Mouse (Mus musculus) layer of hippocampus, adult 2 months (tissue): Measurements from ENCODE around the gene Tm9sf2. TPM values are rescaled to one million over a fixed set of nuclear protein-coding genes. Genes with fewer than 3 reads are reported as not detected.
"Not testable (repeated sequence)": the region's sequence is repeated elsewhere in the genome, so short reads cannot be mapped to it uniquely, and the experiment has no call there.

Experiments used
- DNase-seq, 2 experiments: peaks; one replicate each; pipeline ENCODE4 v3.0.0; 2022; ENCODE audit warnings: low spot score in 2 of 2
- H3K27ac ChIP-seq: fragments of 200-600 bp; 2 replicates; pipeline ENCODE4 v1.8.1; 2022
- H3K4me3 ChIP-seq: fragments of 200-600 bp; 2 replicates; pipeline ENCODE4 v1.8.1; 2022; ENCODE audit warnings: mild to moderate bottlenecking
- CTCF ChIP-seq: fragments of 200-600 bp; conservative IDR thresholded peaks from 2 replicates; pipeline ENCODE4 v1.8.1; 2022; ENCODE audit warnings: antibody characterized with exemption, mild to moderate bottlenecking, moderate library complexity
- long read RNA-seq, 2 experiments: library from polyadenylated mRNA; stranded (forward); transcript quantifications; one replicate each; pipeline ENCODE4 v2.0.0; 2021; ENCODE audit warnings: borderline mapping rate in 2 of 2
- total RNA-seq, 2 experiments: library from RNA; stranded (reverse); gene quantifications; 2 replicates each; pipeline ENCODE4 v1.2.3; 2021

Gene Tm9sf2
- total RNA-seq: 100 to 1,000 TPM; 107 TPM
- long read RNA-seq, experiment 1, transcript Tm9sf2-201 (17 exons, 3,107 nt): major isoform, 119 of 141 reads
- long read RNA-seq, experiment 1, partial matches to known transcripts: 13 of 141 reads
- long read RNA-seq, experiment 1, other reads (novel, unspliced or antisense): 9 of 141 reads
- long read RNA-seq, experiment 2, transcript Tm9sf2-201 (17 exons, 3,107 nt): major isoform, 179 of 201 reads
- long read RNA-seq, experiment 2, partial matches to known transcripts: 12 of 201 reads
- long read RNA-seq, experiment 2, other reads (novel, unspliced or antisense): 10 of 201 reads

DNA sequence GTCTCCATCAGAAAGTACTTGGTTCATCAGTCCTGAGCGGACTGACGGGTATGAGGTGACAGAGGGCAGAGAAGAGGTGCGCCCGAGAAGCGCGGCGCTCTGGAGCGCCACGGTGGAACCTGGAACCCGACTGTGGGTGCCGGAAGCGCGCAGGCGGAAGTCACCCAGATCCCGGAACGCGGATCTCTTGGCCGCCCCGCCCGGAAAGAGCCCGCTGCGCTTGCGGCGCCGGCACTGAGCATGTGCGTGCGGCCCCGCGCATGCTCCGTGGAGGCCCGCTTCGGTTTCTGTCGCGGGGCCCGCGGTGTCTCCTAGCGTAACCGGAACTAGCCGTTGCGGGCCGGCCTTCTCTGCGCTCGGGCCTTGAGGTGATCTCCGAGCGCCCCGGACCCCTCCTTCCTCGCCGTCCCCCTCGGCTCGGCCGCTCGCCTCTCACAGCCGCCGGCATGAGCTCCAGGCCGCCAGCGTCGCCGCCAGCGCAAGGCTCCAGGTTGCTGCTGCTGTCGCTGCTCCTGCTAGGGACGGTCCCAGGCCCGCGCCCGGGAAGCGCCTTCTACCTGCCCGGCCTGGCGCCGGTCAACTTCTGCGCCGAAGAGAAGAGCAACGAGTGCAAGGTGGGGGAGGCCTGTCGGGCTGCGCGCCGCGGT lies at the start of gene Tm9sf2:
Gene Tm9sf2, plus strand, starts transcription at position 217 of the 647 bp plus-strand sequence.
- peak within 1 kb of the TSS; percentile 95 for H3K27ac ChIP-seq
- peak; percentile 25; the same call in 1 of the 2 replicates for TF ChIP-seq CTCF
- peak within 1 kb of the TSS; percentile 98 for H3K4me3 ChIP-seq
- peak; percentile 95 for DNase-seq

DNA sequence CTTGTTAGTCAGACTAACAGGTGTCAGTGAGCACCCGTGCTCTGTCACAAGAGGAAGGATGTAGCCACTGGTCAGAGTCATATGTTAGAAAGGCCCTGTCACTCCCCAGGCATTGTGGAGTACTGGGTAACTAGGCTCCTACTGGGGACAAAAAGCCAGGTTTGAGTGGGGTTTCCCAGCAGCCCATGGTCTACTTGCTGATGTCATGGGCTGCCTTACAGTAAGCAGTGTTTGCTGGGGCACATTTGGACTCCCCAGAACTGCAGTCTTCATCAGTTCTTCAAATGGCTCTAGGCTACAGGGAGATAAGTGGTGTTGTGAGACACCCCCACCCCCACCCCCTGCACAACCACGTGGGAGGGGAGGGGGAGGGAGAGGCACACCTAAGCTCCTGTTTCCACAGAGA lies 48.9 kb upstream of the Tm9sf2 start:
- Histone ChIP-seq H3K27ac (no peak overlapping the region), H3K4me3 (no peak overlapping the region)
- TF ChIP-seq CTCF: no peak
- DNase-seq: no peak

DNA sequence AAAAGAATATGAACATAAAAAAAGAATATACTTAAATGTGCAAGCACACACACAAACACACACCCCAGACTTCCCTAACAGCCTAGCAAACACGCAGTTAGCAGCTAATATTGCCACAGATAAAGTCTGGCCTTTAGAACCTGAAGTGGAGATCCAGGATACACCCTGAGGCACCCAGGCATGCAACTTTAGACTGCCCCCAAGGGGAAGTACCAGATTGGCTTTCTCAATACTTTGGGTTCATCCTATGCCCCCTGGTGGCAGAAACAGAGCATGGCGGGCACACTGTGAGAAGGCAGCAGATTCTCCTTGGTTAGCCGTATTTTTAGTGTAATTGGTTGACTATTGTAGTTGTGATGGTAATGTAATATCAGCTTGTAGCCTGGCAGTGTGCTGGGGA lies 46.2 kb upstream of the Tm9sf2 start:
- DNase-seq: peak; percentile 79 to 88
- Histone ChIP-seq H3K4me3 (no peak overlapping the region), H3K27ac (no peak overlapping the region)
- TF ChIP-seq CTCF: peak; percentile 98

DNA sequence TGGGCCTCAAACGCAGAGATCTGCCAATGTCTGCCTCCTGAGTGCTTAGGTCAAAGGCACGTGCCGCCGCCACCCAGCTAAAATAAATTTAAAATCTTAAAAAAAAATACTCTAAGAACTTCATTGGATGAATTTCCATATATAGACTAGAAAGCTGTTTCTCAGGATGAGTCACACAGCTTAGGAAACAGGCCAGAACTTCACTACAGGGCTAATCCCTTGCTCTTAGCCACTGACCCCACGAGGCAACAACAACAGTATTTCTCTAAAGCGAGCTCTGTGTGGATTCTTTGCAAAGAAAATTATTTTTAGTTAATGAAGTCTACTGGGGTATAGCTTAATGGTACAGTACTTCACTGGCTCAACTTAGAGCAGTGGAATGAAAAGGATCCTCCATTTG lies 45.5 kb upstream of the Tm9sf2 start:
- H3K4me3 ChIP-seq: no peak overlapping the region
- H3K27ac ChIP-seq: no peak overlapping the region
- no peak for TF ChIP-seq CTCF
- DNase-seq: no peak

DNA sequence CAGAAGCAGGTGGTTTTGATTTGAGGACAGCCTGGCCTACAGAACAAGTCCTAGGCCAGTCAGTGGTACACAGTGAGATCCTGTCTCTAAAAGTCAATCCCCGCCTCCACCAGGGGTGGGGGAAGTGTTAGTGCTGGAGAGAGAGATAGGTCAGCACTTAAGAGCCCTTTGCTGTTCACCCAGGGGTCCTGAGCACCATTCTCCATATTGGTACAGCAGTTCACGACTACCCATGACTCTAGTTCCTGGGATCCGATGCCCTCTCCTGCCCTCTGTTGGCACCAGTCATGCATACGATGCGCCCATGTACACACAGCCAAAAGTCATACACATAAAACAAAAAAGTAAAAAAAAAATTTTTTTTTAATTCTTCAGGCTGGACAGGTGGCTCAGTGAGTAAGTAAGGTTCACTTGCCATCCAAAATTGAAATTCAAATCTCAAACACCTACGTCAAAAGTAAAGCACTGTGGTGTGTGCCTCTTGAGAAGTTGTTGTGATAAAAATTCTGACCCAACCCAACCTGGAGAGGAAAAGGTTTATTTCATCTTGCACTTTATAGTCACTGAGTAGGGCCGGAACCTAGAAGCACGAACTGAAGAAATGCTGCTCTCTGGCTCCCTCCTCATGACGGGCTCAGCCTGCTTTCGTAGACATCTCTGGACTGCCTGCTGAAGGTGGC lies 44.3 kb upstream of the Tm9sf2 start:
- Histone ChIP-seq H3K4me3 (no peak overlapping the region), H3K27ac (no peak overlapping the region)
- no peak for DNase-seq
- no peak for TF ChIP-seq CTCF

DNA sequence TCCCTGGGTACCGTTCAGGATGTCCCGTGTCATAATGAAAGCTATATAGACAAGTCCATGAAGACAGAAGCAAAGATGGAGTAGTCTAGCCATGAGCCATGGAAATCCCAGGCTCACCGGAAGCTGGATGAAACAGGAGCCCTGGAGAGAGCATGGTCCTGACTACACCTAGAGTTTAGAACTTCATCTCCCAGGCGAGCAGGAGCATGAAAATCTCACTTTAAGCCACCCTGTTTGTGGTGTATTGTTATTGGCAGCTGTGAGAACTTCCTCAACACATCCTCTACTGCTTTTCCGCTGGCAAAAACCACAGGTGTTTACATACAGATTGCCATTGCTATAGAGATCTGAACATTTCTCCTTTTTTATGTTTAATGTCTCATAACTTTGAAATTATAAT lies 43.2 kb upstream of the Tm9sf2 start:
- TF ChIP-seq CTCF: no peak
- no peak overlapping the region for H3K27ac ChIP-seq
- no peak overlapping the region for H3K4me3 ChIP-seq
- no peak for DNase-seq

DNA sequence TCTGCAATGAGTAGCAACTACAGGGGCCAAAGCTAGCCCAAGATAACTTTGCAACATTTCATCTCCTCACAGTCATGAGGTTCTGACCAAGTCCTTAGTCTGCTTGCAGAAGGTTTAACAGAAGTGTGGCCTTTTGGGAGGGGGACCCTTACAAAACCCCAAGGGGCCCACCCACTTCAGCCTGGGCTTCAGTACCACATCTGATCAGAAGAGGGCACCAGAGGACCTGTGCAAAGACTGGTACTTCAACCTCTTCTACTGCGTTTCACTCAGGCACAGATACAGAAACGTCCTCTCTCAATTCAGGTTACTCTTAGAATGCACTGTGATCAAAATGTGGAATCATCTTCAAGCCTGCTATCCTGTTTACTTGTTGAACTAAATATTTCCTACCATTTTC lies 42.3 kb upstream of the Tm9sf2 start:
- Histone ChIP-seq H3K27ac (no peak overlapping the region), H3K4me3 (no peak overlapping the region)
- peak; percentile 46 to 81 for DNase-seq
- peak; percentile 99 for TF ChIP-seq CTCF

DNA sequence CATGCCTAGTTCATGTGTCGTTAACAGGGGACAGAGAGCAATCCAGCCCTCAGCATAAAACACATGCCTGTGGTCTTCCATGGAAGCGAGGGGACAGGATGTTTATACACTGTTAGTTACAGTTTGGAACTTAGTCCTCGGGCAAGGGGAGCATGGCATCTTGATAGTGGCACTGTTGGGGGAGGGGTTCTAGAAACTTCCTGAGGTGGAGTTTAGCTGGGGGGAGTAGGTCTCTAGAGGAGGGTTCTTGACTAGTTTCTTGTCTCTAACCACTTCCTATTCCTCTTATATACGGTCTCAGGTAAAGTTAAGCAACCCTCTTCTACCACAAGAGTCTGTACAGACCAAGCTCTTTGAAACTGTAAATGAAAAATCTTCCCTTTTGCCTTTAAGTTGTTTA lies 40.6 kb upstream of the Tm9sf2 start:
- no peak for DNase-seq
- no peak overlapping the region for H3K4me3 ChIP-seq
- TF ChIP-seq CTCF: no peak

DNA sequence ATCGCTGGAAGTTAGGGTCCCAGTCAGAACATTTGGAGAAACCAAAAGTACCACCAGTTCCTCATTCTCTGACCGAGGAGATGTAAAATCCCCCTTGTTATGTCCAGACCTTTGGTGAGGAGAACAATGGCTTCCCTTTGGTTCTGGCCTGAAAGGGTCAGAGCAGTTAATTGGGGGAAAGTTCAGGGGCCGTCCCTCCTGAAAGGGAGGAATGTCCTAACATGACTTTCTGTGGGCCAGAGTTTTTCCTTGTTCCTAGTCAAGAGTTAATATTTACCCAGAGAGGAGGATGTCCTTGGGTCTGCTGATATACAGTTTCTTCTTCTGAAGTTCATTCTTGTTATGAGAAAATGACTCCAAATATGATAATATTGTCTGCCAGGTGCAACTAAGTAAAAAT lies 38.8 kb upstream of the Tm9sf2 start:
- not testable (repeated sequence) for DNase-seq, H3K4me3 ChIP-seq, H3K27ac ChIP-seq

More for the DNA sequence above, 40.6 kb upstream of the Tm9sf2 start:
- no peak overlapping the region for H3K27ac ChIP-seq

DNA sequence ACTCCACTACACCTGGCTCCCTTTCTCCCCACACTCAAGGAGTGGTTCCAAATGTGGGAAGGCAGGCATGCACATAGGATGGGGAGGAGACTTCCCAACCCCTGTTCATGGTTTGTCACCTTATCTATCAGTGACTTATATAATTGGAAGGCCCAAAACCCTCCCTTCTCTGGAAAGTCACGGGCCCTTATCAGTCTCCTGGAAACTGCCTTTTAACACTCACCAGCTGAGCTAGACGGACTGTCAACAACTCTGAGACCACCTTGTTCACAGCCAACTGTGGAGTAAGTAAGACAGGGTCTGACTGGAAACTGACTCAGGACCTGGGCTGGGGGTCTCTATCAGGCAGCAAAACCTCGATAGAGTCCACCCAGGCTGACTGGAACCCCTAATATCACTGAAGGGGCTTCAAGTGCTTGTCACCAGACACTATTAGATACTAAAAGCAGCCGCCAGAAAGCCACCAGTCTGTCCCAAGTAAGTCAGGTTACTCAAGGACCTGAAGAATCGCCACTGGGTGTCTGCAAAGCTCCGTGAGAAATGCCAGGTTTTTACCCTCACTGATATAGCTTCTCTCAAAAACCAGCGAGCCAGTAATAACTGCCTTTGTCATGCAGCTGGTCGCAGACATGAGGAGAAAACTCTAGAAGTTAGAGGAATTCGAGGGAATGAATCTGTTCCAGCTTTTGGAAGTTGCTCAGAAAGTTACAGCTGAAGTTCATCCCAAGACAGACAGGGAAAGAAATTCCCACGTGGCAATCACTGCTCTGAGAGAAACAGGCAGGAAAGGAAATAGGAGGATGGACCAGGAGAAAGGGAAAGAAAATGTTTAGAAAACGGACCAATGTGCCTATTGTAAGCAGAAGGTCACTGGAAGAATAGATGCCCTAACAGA lies 37.8 kb upstream of the Tm9sf2 start:
- no peak overlapping the region for H3K27ac ChIP-seq
- H3K4me3 ChIP-seq: no peak overlapping the region

DNA sequence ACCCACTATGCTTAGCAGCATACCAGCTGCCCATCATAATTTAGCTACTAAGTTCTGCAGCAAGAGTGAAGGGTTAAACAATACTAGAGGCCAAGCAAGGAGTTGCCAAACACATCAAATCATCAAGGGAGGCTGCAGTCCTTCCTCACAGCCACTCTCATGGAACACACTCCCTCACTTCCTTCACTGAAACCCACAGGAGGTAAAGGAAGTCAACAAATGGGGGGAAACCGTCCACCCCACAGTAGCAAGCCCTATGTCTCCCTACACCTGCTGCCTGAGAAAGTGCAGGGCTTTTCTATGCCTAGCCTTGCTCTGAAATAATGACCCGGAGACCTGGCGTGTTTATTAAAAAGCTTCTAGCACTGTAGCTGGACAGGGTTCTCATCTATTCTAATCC lies 36.9 kb upstream of the Tm9sf2 start:
- no peak for DNase-seq
- Histone ChIP-seq H3K27ac (no peak overlapping the region), H3K4me3 (no peak overlapping the region)
- TF ChIP-seq CTCF: no peak

More for the DNA sequence above, 37.8 kb upstream of the Tm9sf2 start:
- DNase-seq: no peak
- no peak for TF ChIP-seq CTCF

DNA sequence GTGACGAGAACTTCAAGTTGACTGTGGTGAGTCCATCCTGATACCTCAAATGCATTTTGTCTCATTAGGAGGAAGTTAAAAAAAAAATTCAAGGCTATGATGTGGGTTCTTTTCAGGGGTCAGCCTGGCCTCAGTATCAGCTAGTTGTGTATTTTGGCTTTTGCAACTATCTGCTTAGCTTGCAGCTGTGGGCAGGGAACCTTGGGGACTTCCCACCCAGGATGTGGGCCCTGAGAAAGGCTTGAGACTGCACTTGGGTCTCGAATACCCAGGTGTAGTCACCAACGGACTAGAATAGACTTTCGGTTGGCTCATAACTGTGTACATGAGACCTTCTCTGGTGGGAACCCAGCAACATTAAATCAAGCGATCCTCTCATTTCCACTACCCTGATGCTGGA lies 33.4 kb upstream of the Tm9sf2 start:
- TF ChIP-seq CTCF: no peak
- Histone ChIP-seq H3K4me3 (no peak overlapping the region), H3K27ac (no peak overlapping the region)
- no peak for DNase-seq

DNA sequence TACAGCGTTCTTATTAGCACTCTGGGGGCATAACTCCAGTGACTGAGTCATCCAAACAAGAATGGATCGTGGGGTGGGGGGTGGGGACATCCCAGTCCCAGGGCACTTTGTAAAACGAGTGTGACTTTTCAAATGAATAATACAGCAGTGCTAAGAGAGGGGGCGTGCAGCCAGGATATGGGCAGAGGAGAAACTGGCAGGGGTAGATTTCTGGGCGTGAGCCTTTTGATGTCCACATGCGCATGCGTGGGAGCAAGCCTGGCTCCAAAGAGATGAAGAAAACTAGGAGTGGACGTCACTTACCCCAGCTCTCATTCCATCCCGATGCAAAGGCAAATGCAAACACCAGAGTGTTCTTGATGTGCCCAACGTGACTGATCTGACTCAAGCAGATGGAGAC lies 32.5 kb upstream of the Tm9sf2 start:
- no peak for TF ChIP-seq CTCF
- H3K4me3 ChIP-seq: no peak overlapping the region; the same call in 1 of the 2 replicates
- no peak overlapping the region for H3K27ac ChIP-seq
- no peak for DNase-seq
